Mouse (Mus musculus) stomach, embryonic 16.5 days (tissue): Measurements from ENCODE around the gene Usp12. TPM values are rescaled to one million over a fixed set of nuclear protein-coding genes. Genes with fewer than 3 reads are reported as not detected.

ENCODE experiments used
- ATAC-seq: fragments of 200-750 bp; cut with Nextera tagmentation; 2 replicates; pipeline ENCODE4 v1.8.0; 2017; ENCODE audit warnings: moderate number of reproducible peaks, moderate TSS enrichment; ENCODE audit not compliant: insufficient read depth, low FRiP score
- H3K27ac ChIP-seq: fragments of 300-500 bp; sonication (generic); 2 replicates; pipeline ENCODE4 v1.5.1; 2014; ENCODE audit warnings: low read length
- H3K27me3 ChIP-seq: fragments of 300-500 bp; sonication (generic); 2 replicates; pipeline ENCODE4 v1.6.1; 2014; ENCODE audit warnings: low read length, control low read depth, mixed read lengths; ENCODE audit not compliant: control insufficient read depth, insufficient read depth
- H3K36me3 ChIP-seq: fragments of 300-500 bp; sonication (generic); 2 replicates; pipeline ENCODE4 v1.6.1; 2014; ENCODE audit warnings: low read length; ENCODE audit not compliant: control insufficient read depth, insufficient read depth
- H3K4me1 ChIP-seq: fragments of 300-500 bp; sonication (generic); 2 replicates; pipeline ENCODE4 v1.6.1; 2014; ENCODE audit warnings: low read length, control low read depth, mixed read lengths; ENCODE audit not compliant: control insufficient read depth, insufficient read depth
- H3K4me2 ChIP-seq: fragments of 300-500 bp; sonication (generic); 2 replicates; pipeline ENCODE4 v1.6.1; 2014; ENCODE audit warnings: low read depth, low read length, mixed read lengths
- H3K4me3 ChIP-seq: fragments of 300-500 bp; sonication (generic); replicated peaks from 2 replicates; pipeline ENCODE4 v1.5.1; 2014; ENCODE audit warnings: mild to moderate bottlenecking, low read length
- H3K9ac ChIP-seq: fragments of 300-500 bp; sonication (generic); 2 replicates; pipeline ENCODE4 v1.6.1; 2014; ENCODE audit warnings: low read length
- H3K9me3 ChIP-seq: fragments of 300-500 bp; sonication (generic); replicated peaks from 2 replicates; pipeline ENCODE4 v1.6.1; 2016; ENCODE audit warnings: low read length, control low read depth; ENCODE audit not compliant: control insufficient read depth
- WGBS: fragments of 180-500 bp; shearing (Covaris S2); extraction: QIAGEN DNeasy Blood & Tissue Kit; methylation state at CpG from one replicate; pipeline ENCODE4 v1.1.7; 2014; 5-methylcytosine and 5-hydroxymethylcytosine counted together
- polyA plus RNA-seq: library from polyadenylated mRNA; unstranded; fragments of >200 nt; fragmentation: Nextera tagmentation; extraction: Ambion mirVana; gene quantifications from 2 replicates; pipeline ENCODE4 v1.2.1, GENCODE M21; 2015

The Usp12 gene
- polyA plus RNA-seq, 1 experiment from 2014 or later = 18.2 TPM

DNA sequence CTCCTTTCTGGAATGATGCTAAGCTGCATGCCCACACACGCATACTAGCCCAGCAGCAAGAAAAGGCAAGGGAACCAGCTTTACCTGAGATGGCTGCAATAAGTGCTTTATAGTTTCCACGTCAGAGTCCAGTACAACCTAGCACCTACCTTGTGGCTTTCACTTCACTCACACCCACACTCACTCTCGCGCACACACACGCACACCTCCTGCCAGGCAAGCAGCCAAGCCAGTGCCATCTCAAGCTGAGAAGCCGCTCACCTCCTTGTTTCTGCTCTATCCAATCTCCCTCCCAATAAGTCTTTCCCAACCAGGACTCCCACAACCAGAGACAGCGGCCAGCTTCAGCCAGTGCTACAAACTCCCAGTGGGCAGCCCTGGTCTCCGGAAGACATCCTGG lies 3.9 kb downstream of the Usp12 start:
- Histone ChIP-seq H3K4me1 (peaks cover 39% of the 10 kb centered on the region), H3K4me3 (no peak overlapping the region), H3K9me3 (no peaks in the 10 kb centered on the region), H3K4me2 (no peak overlapping the region), H3K9ac (peak overlapping the region; percentile 20; the same call in 1 of the 2 replicates), H3K36me3 (no peaks in the 10 kb centered on the region), H3K27ac (peak overlapping the region; percentile 6; the same call in 1 of the 2 replicates), H3K27me3 (no peaks in the 10 kb centered on the region)
- WGBS = 79% methylated on average over 8 of the region's 8 CpGs
- ATAC-seq = no peak

- ATAC-seq = no peak
- no peak overlapping the region for H3K4me3 ChIP-seq
- 0 out of 2 replicates have a peak overlapping the region, but pooled peaks have one; percentile 17 for H3K9ac ChIP-seq
- no peaks in the 10 kb centered on the region for H3K9me3 ChIP-seq
- WGBS = 65% methylated on average over 9 of the region's 9 CpGs
- H3K4me2 ChIP-seq = no peak overlapping the region
- H3K27ac ChIP-seq = no peak overlapping the region
- peaks cover 39% of the 10 kb centered on the region for H3K4me1 ChIP-seq
- no peaks in the 10 kb centered on the region for H3K36me3 ChIP-seq
- H3K27me3 ChIP-seq = no peaks in the 10 kb centered on the region
Measured at GRCm38 (mm10) chr5:146789413-146789812, 5.4 kb downstream of the Usp12 start.

GRCm38 (mm10) chr5:146786123-146786522 lies 8.7 kb downstream of the Usp12 start:
- Histone ChIP-seq H3K4me2 (no peak overlapping the region), H3K4me3 (no peak overlapping the region), H3K9ac (no peak overlapping the region), H3K27me3 (no peaks in the 10 kb centered on the region), H3K27ac (no peak overlapping the region), H3K9me3 (no peaks in the 10 kb centered on the region), H3K4me1 (peaks cover 24% of the 10 kb centered on the region), H3K36me3 (no peaks in the 10 kb centered on the region)
- no peak for ATAC-seq
- 69% methylated on average over 8 of the region's 8 CpGs for WGBS

DNA sequence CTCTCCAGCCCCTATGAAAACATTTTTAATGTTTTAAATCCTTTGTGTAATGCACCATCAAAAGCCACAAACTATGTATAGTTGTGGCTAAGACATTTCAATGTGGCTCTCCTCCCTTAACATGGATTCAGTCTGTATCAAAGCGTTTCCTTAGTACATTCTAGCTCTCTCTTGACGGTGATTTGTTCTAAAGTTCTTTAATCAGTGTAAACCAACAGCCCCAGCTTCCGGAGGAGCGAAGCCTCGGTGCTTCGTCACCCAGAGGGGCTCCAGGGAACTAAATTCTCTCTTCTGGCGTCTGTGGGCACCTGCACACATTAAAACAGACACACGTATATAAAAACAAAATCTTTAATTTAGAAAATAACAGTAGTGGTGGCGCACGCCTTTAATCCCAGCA lies 10.9 kb downstream of the Usp12 start:
- H3K9me3 ChIP-seq = no peaks in the 10 kb centered on the region
- no peaks in the 10 kb centered on the region for H3K27me3 ChIP-seq
- 88% methylated on average over 10 of the region's 10 CpGs for WGBS
- no peak overlapping the region for H3K9ac ChIP-seq
- H3K27ac ChIP-seq = no peak overlapping the region
- H3K36me3 ChIP-seq = no peaks in the 10 kb centered on the region
- ATAC-seq = no peak
- H3K4me3 ChIP-seq = no peak overlapping the region
- H3K4me2 ChIP-seq = no peak overlapping the region
- peaks cover 20% of the 10 kb centered on the region for H3K4me1 ChIP-seq

- Histone ChIP-seq H3K27me3 (no peaks in the 10 kb centered on the region), H3K4me3 (no peak overlapping the region), H3K4me2 (no peak overlapping the region), H3K9me3 (no peaks in the 10 kb centered on the region), H3K9ac (no peak overlapping the region), H3K36me3 (no peaks in the 10 kb centered on the region), H3K4me1 (peaks cover 20% of the 10 kb centered on the region), H3K27ac (no peak overlapping the region)
- no peak for ATAC-seq
- WGBS = 89% methylated on average over 10 of the region's 10 CpGs
Measured at GRCm38 (mm10) chr5:146783300-146783699, 11.5 kb downstream of the Usp12 start.

GRCm38 (mm10) chr5:146781663-146782062 lies 13.1 kb downstream of the Usp12 start:
- Histone ChIP-seq H3K27me3 (no peaks in the 10 kb centered on the region), H3K9ac (no peak overlapping the region), H3K4me3 (no peak overlapping the region), H3K27ac (peak overlapping the region; percentile 26), H3K9me3 (no peaks in the 10 kb centered on the region), H3K4me2 (no peak overlapping the region), H3K36me3 (no peaks in the 10 kb centered on the region), H3K4me1 (peaks cover 28% of the 10 kb centered on the region)
- WGBS = 63% methylated on average over 9 of the region's 9 CpGs
- no peak for ATAC-seq

DNA sequence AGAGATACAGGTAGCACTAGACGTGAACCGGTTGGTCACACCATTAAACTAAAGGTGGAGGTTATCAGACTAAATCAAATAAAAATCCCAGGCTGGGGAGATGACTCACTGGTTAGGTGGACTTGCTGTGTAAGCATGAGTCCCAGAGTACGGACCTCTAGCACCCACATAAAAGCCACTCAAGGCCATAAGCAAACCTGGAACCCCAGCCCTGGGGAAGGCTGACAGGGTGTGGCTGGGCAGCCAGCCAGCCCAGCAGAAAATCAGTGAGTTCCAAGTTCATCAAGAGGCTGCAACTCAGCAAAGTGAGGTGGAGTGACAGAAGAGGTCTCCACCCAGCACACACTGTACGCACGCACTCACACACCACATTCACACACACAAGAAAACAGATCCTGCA lies 14.9 kb downstream of the Usp12 start:
- peak overlapping the region; percentile 85 for H3K27ac ChIP-seq
- no peak overlapping the region for H3K4me3 ChIP-seq
- no peaks in the 10 kb centered on the region; the same call in 1 of the 2 replicates for H3K36me3 ChIP-seq
- no peak overlapping the region for H3K4me2 ChIP-seq
- 61% methylated on average over 5 of the region's 5 CpGs for WGBS
- peaks cover 28% of the 10 kb centered on the region for H3K4me1 ChIP-seq
- no peak overlapping the region for H3K9ac ChIP-seq
- ATAC-seq = peak; percentile 96
- H3K27me3 ChIP-seq = no peaks in the 10 kb centered on the region
- no peaks in the 10 kb centered on the region for H3K9me3 ChIP-seq

DNA sequence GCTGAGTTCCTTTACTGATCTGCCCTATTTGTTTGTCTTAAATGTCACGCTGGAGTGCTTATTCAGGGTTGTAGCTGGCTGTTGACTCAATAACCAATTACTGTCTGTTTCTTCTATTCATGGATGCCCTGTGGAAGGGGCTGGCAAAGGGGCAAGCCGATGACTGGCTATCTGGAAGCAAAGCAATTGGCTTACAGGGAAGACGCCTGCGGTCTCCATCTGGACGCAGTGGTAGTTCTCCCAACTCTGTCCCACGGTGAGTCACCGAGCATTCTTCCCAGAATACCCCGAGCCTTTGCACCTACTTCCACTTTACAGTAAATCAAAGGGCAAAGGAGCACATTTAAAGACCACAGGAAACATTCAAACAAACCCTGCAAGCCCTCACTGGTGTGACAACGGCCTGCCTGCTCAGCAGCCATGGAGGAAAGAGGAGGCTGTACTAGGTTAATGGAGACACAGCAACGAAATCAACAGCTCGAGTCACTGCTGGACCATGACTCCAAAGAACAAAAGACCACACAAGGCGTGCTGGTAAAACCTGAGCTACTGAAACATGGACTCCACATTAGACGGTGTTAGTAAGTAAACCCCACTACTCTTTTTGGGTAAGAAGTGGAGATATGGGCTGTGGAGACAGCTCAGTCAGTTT lies 17.7 kb downstream of the Usp12 start:
- Histone ChIP-seq H3K9me3 (0 out of 2 replicates have a peak, but pooled peaks cover 3% of the 10 kb centered on the region), H3K27me3 (no peaks in the 10 kb centered on the region), H3K4me2 (no peak overlapping the region), H3K36me3 (peaks cover 4% of the 10 kb centered on the region; the same call in 1 of the 2 replicates), H3K4me1 (peaks cover 29% of the 10 kb centered on the region), H3K27ac (peak overlapping the region; percentile 43), H3K4me3 (no peak overlapping the region), H3K9ac (no peak overlapping the region)
- 68% methylated on average over 13 of the region's 13 CpGs for WGBS
- no peak for ATAC-seq

DNA sequence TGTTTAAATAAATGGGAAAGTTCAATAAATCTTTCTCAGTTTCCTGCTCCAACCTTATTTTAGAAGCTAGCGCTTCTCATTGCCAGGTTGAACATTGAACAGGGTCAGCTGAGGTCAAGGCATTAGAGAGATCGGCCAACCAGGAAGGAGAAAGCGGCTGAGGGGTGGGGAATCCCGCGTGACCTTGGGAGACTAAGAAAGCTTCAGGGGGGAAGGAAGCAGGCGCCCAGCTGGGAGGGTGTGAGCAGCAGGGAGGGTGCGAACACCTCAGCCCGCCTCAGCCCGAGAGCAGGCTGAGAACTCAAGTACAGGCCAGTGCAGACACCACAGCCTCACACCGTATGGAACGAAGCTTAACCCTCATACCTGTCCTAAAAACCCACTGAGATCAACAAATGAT lies 22.8 kb downstream of the Usp12 start:
- peak; percentile 82; the same call in 1 of the 2 replicates for ATAC-seq
- H3K4me3 ChIP-seq = no peak overlapping the region
- H3K27ac ChIP-seq = no peak overlapping the region
- 0 out of 2 replicates have a peak, but pooled peaks cover 3% of the 10 kb centered on the region for H3K9me3 ChIP-seq
- H3K36me3 ChIP-seq = peaks cover 4% of the 10 kb centered on the region
- no peak overlapping the region for H3K4me2 ChIP-seq
- peaks cover 27% of the 10 kb centered on the region for H3K4me1 ChIP-seq
- no peak overlapping the region; the same call in 1 of the 2 replicates for H3K9ac ChIP-seq
- 27% methylated on average over 11 of the region's 11 CpGs for WGBS
- no peaks in the 10 kb centered on the region for H3K27me3 ChIP-seq
